8 mouse cellular contexts compared by ENCODE assay signal in genomic region chr16:21976203-21976602, GRCm38 (mm10). TPM values are rescaled to one million over a fixed set of nuclear protein-coding genes. Genes with fewer than 3 reads are reported as not detected.
DNase-seq lines count a peak whose midpoint lies in the region; ATAC-seq and TF ChIP-seq lines count a peak whose summit lies in the region.

No protein-coding gene starts in this region.

- peak overlapping the region; percentile 64 for H3K4me3 ChIP-seq in megakaryocyte, embryonic 14.5 days (replicated peaks)
- H3K4me3 ChIP-seq in hindbrain, postnatal 0 days (ENCODE audit: low read length): peak overlapping the region; percentile 9
- H3K4me3 ChIP-seq in stomach, embryonic 16.5 days (replicated peaks; ENCODE audit: low read length): peak overlapping the region; percentile 7; the same call in 1 of the 2 replicates

- H3K27me3 ChIP-seq in megakaryocyte, embryonic 14.5 days (replicated peaks): peaks cover 22% of the 10 kb centered on the region
- no peaks in the 10 kb centered on the region for H3K27me3 ChIP-seq in hindbrain, postnatal 0 days (ENCODE audit: insufficient read depth, low read length)
- no peaks in the 10 kb centered on the region for H3K27me3 ChIP-seq in stomach, embryonic 16.5 days (ENCODE audit: control insufficient read depth, insufficient read depth, low read length)

- peak overlapping the region; percentile 45 for H3K4me2 ChIP-seq in hindbrain, postnatal 0 days (ENCODE audit: low read depth, low read length)
- peak overlapping the region; percentile 38 for H3K4me2 ChIP-seq in stomach, embryonic 16.5 days (ENCODE audit: low read depth, low read length)

- WGBS in hindbrain, postnatal 0 days: 1% methylated on average over 16 of the region's 16 CpGs
- WGBS in stomach, embryonic 16.5 days: 8% methylated on average over 16 of the region's 16 CpGs

- no peak for ATAC-seq in megakaryocyte, adult 5-6 weeks (ENCODE audit: poor library complexity, severe bottlenecking)
- ATAC-seq in hindbrain, postnatal 0 days: peak; percentile 61; the same call in 1 of the 2 replicates
- ATAC-seq in stomach, embryonic 16.5 days (ENCODE audit: insufficient read depth, low FRiP score): no peak
- no peak for ATAC-seq in megakaryocyte-erythroid progenitor cell, adult 5-6 weeks (replicated peaks; ENCODE audit: low FRiP score, low TSS enrichment, poor library complexity, severe bottlenecking)

- H3K9me3 ChIP-seq in megakaryocyte, embryonic 14.5 days: no peaks in the 10 kb centered on the region
- no peaks in the 10 kb centered on the region for H3K9me3 ChIP-seq in hindbrain, postnatal 0 days (ENCODE audit: low read length)
- H3K9me3 ChIP-seq in stomach, embryonic 16.5 days (replicated peaks; ENCODE audit: control insufficient read depth, low read length): no peaks in the 10 kb centered on the region

- H3K36me3 ChIP-seq in megakaryocyte, embryonic 14.5 days (replicated peaks; ENCODE audit: low read length): no peaks in the 10 kb centered on the region
- H3K36me3 ChIP-seq in hindbrain, postnatal 0 days (ENCODE audit: insufficient read depth, low read length): no peaks in the 10 kb centered on the region
- no peaks in the 10 kb centered on the region for H3K36me3 ChIP-seq in stomach, embryonic 16.5 days (ENCODE audit: control insufficient read depth, insufficient read depth, low read length)

- no peak overlapping the region for H3K27ac ChIP-seq in hindbrain, postnatal 0 days
- no peak overlapping the region for H3K27ac ChIP-seq in stomach, embryonic 16.5 days (ENCODE audit: low read length)

- peaks cover 31% of the 10 kb centered on the region for H3K4me1 ChIP-seq in megakaryocyte, embryonic 14.5 days
- no peaks in the 10 kb centered on the region for H3K4me1 ChIP-seq in hindbrain, postnatal 0 days (ENCODE audit: insufficient read depth, low read length)
- no peaks in the 10 kb centered on the region for H3K4me1 ChIP-seq in stomach, embryonic 16.5 days (ENCODE audit: control insufficient read depth, insufficient read depth, low read length)

- DNase-seq in adrenal gland, adult 2 months: peak; percentile 64
- no peak for DNase-seq in adrenal gland, postnatal 4 days (ENCODE audit: low spot score in 2 of 2)
- peak; percentile 11 for DNase-seq in hindbrain, postnatal 0 days (ENCODE audit: low spot score)
- no peak for DNase-seq in frontal cortex, postnatal 10 days (ENCODE audit: low spot score in 2 of 2)

- TF ChIP-seq CTCF in hindbrain, postnatal 0 days (IDR thresholded peaks at IDR 0.05; ENCODE audit: low read depth): no peak

- H3K9ac ChIP-seq in hindbrain, postnatal 0 days (replicated peaks; ENCODE audit: low read length): no peak overlapping the region
- H3K9ac ChIP-seq in stomach, embryonic 16.5 days (ENCODE audit: low read length): peak overlapping the region; percentile 37; the same call in 1 of the 2 replicates

RNA-seq across cellular contexts. Expression of gene Liph, which starts 19.3 kb away (rescaled TPM):
- under 1 TPM; 0.26 to 0.79 TPM for total RNA-seq in adrenal gland, adult 2 months (2021)
- 0.03 TPM in 1 of 2 replicates, not detected in the other for polyA plus RNA-seq in adrenal gland, adult 2 months (2012; rRNA removed)
- total RNA-seq in adrenal gland, postnatal 4 days (2021): under 1 TPM; 0.42 to 0.59 TPM
- polyA plus RNA-seq in megakaryocyte, embryonic 14.5 days (2012; ENCODE audit: insufficient read depth, low replicate concordance): not detected in 2 replicates
- total RNA-seq in megakaryocyte, adult 5-6 weeks (2015): not detected in 2 replicates
- total RNA-seq in megakaryocyte, adult 5-6 weeks (2017): 0.84 TPM in 1 of 2 replicates, not detected in the other
- total RNA-seq in hindbrain, postnatal 0 days (2014; rRNA removed): 0.04 and 0.47 TPM in 2 replicates
- polyA plus RNA-seq in hindbrain, postnatal 0 days (2015; fragmentation: Nextera tagmentation; extraction: Ambion mirVana): 0.63 and 0.74 TPM in 2 replicates
- 29.9 and 48.0 TPM in 2 replicates for polyA plus RNA-seq in stomach, embryonic 16.5 days (2015; fragmentation: Nextera tagmentation; extraction: Ambion mirVana)
- 0.40 TPM in 1 of 2 replicates, not detected in the other for total RNA-seq in megakaryocyte-erythroid progenitor cell, adult 5-6 weeks (2014; fragmentation: Nextera tagmentation)
- 0.11 TPM in 1 of 2 replicates, not detected in the other for total RNA-seq in megakaryocyte-erythroid progenitor cell, adult 5-6 weeks (2017)

RNA-seq across cellular contexts. Expression of gene Tmem41a, which starts 28.9 kb away (rescaled TPM):
- total RNA-seq in adrenal gland, adult 2 months (2021): 10 to 100 TPM; 13.6 to 23.5 TPM
- 12.9 and 15.2 TPM in 2 replicates for polyA plus RNA-seq in adrenal gland, adult 2 months (2012; rRNA removed)
- total RNA-seq in adrenal gland, postnatal 4 days (2021): 10 to 100 TPM; 20.0 to 20.4 TPM
- polyA plus RNA-seq in megakaryocyte, embryonic 14.5 days (2012; ENCODE audit: insufficient read depth, low replicate concordance): 1.3 and 5.7 TPM in 2 replicates
- 7.9 and 8.0 TPM in 2 replicates for total RNA-seq in megakaryocyte, adult 5-6 weeks (2015)
- 3.0 and 4.1 TPM in 2 replicates for total RNA-seq in megakaryocyte, adult 5-6 weeks (2017)
- total RNA-seq in hindbrain, postnatal 0 days (2014; rRNA removed): 28.8 and 38.3 TPM in 2 replicates
- 54.9 and 55.5 TPM in 2 replicates for polyA plus RNA-seq in hindbrain, postnatal 0 days (2015; fragmentation: Nextera tagmentation; extraction: Ambion mirVana)
- 35.0 and 35.2 TPM in 2 replicates for polyA plus RNA-seq in stomach, embryonic 16.5 days (2015; fragmentation: Nextera tagmentation; extraction: Ambion mirVana)
- 48.2 and 54.8 TPM in 2 replicates for total RNA-seq in megakaryocyte-erythroid progenitor cell, adult 5-6 weeks (2014; fragmentation: Nextera tagmentation)
- 15.9 and 39.1 TPM in 2 replicates for total RNA-seq in megakaryocyte-erythroid progenitor cell, adult 5-6 weeks (2017)

RNA-seq across cellular contexts. Expression of gene Senp2, which starts 33.1 kb away (rescaled TPM):
- 10 to 100 TPM; 33.0 to 64.4 TPM for total RNA-seq in adrenal gland, adult 2 months (2021)
- polyA plus RNA-seq in adrenal gland, adult 2 months (2012; rRNA removed): 3.6 and 3.7 TPM in 2 replicates
- 10 to 100 TPM; 48.8 to 50.9 TPM for total RNA-seq in adrenal gland, postnatal 4 days (2021)
- polyA plus RNA-seq in megakaryocyte, embryonic 14.5 days (2012; ENCODE audit: insufficient read depth, low replicate concordance): 1.5 and 2.7 TPM in 2 replicates
- 47.3 and 52.5 TPM in 2 replicates for total RNA-seq in megakaryocyte, adult 5-6 weeks (2015)
- total RNA-seq in megakaryocyte, adult 5-6 weeks (2017): 45.5 and 53.5 TPM in 2 replicates
- total RNA-seq in hindbrain, postnatal 0 days (2014; rRNA removed): 23.4 and 24.1 TPM in 2 replicates
- 43.0 and 46.2 TPM in 2 replicates for polyA plus RNA-seq in hindbrain, postnatal 0 days (2015; fragmentation: Nextera tagmentation; extraction: Ambion mirVana)
- 40.1 and 40.4 TPM in 2 replicates for polyA plus RNA-seq in stomach, embryonic 16.5 days (2015; fragmentation: Nextera tagmentation; extraction: Ambion mirVana)
- 54.3 and 57.0 TPM in 2 replicates for total RNA-seq in megakaryocyte-erythroid progenitor cell, adult 5-6 weeks (2014; fragmentation: Nextera tagmentation)
- total RNA-seq in megakaryocyte-erythroid progenitor cell, adult 5-6 weeks (2017): 50.2 and 52.0 TPM in 2 replicates

Comparison
In these comparisons a context has a peak if more than half of its experiments do, and no peak if none do; other contexts are left out.
1. DNase-seq: peak in adrenal gland, adult 2 months (single experiment) and hindbrain, postnatal 0 days (single experiment); none in adrenal gland, postnatal 4 days (0 of 2) and frontal cortex, postnatal 10 days (0 of 2).
2. H3K4me3 ChIP-seq: peak in every context shown above with its lines; median percentile 64 in megakaryocyte, embryonic 14.5 days; 9 in hindbrain, postnatal 0 days; 7 in stomach, embryonic 16.5 days.